Mouse (Mus musculus): ENCODE measurements around the gene Zfp110. TPM values are rescaled to one million over a fixed set of nuclear protein-coding genes. Genes with fewer than 3 reads are reported as not detected.

Gene Zfp110
- 15.4 and 15.5 TPM in 2 replicates for polyA plus RNA-seq (2015; fragmentation: Nextera tagmentation; extraction: Ambion mirVana)

DNA sequence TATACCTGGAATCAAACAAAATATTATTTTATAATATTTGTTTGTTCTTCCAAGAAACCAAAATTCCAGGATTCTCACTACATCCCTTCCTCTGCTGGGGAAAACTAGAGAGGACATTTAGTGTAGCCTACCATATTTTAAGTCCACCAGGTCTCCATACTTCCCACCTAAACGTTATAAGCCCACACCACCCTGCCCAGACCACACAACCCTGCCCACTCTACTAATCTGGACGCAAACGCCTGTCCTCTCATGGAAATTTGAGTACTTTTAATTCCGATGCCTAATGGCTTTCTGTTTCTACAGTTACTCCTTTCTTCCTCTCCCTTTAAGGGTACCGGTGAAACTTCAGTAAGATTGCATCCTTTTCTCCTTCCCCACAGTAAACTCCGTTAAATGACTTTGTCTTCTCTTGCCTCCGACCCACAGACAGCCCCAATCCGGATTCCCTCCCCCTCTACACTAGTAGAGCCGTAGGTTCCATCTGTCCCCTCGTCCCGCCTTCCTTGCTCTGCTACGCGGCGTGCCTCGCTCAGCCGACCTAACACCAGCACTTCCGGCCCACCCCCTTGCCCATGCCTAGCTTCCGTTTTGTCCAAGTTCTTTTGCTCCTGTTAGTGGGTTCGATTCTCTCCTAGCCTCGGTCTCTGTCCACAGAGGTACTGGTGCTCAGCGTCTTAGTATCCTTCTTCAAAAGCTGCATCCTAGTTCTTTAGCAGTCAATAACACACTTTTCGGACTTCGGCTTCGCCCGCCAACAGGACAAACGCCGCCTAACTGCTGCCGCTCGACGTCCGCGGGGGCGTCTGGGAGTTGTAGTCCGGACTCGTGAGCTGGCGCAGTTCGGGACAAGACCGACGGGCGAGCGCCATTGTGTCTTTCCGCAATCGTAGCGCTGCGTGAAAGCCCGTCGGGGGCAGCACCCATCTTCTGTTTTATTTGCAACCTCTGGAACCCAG is at the start of gene Zfp110:
Zfp110 (plus strand) TSS at position 600 of the 959 bp plus-strand sequence.

DNA sequence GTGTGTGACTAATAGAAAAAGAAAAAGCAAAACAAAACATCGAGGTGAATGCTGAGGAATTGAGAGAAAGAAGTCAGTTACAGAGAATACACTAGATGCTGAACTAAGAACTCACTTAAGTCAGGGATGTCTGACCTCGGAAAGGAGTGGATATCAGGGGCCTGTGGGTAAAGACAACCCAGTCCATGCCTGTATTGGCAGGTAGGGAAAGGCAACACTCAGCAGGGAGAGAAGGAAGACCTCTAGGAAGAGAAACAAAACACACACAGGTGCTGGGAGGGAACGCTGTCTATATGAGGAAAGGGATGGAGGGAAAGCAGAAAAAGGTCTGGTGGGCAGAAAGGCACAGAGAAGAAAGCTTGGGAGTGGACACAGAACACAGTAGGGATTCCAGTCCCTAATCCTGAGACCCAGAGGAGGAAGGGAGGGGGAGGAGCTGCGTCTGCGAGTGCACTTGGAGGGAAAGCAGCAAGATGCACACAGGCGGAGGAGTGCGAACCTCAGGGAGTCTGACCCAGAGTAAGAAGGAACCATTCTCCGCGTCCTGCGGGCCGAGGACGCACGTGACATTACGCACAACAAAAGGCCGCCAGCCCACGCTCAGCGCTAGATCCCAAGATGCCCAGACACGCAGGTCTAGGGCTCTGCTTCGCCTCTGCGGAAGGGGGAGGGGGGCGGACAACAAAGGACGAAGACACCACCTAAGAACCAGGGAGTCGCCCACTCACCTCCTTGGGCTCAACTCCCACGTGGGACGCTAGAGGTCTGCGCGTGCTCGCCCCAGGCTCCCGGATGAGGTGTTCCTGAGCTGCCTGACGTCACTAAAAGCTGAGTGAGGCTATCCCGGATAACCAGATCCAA is 31.5 kb upstream of the Zfp110 start, which contains the start of gene Zscan18:
Zscan18 (minus strand) TSS at position 770 of the 861 bp plus-strand sequence.

DNA sequence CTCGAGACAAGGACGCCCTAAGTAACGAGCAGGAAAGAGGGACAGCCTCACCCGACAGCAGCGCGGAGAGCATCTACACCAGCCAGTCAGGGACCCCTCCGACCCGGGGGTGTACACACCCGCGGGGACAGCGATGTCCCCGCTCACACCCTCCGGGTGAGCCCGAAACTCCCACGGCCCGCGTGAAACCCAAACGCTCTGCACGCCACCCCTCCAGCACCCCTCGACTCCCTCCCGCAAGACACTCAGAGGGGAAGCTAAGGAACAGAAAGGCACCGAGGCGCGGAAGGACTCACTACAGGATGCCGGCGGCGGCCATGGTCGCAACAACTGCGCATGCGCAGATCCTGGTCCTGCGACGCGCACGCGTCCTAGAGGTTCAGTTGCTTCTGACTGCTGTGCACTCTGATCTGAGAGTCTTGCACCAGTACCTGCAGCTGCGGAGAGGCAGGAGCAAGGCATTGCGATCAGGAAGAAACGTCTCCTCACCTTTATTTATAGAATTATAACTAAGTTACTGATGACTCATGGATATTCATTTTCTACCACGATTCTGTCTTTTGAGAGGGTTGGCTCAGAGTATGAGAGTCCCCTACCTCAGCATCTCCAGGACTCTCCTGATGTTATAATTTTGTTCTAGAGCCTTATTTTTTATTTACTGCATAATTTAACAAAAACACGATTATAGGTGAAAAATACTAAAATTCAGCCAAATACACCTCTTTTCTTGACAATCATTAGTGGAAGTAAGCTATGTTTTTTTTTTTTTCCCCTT is 15.9 kb upstream of the Zfp110 start, which contains the start of gene Zfp329:
Zfp329 (minus strand) TSS at position 338 of the 775 bp plus-strand sequence.

DNA sequence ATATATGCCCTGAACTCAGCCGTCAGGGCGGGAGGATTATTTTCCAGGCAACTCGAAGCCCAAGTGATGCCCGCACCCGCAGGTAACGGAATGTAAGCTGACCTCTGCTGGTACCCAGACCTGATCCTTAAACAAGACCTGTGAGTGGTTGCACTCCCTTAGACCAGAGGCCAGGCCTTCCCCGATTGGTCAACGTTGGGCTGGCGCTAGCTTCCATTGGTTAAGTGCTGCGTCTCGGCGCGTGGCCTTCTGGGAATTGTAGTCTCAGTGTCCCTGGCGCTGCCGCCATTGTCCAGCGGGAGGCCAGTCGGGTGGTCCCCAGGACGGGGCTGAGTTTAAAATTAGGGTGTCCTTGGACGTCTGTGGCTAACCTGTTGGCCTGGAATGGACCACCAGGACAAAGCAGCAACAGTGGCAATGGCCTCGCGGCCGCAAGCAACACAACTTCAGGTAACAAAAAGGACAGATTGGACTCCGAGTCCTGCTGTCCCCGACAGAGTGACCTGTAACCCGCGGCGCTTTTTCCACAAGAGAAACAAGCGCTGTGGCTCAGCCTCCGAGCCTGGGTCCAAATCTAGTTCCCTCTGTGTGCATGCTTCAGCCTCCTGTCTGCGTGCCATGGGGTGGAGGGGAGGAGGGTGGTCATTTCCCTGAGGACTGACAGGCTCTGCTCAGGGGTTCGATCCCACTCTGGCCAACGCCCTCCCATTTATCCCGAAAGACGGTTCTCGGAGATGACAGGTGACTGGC is 46.5 kb downstream of the Zfp110 start, which contains the start of gene Zfp128:
Zfp128 (plus strand) TSS at position 267 of the 750 bp plus-strand sequence.

DNA sequence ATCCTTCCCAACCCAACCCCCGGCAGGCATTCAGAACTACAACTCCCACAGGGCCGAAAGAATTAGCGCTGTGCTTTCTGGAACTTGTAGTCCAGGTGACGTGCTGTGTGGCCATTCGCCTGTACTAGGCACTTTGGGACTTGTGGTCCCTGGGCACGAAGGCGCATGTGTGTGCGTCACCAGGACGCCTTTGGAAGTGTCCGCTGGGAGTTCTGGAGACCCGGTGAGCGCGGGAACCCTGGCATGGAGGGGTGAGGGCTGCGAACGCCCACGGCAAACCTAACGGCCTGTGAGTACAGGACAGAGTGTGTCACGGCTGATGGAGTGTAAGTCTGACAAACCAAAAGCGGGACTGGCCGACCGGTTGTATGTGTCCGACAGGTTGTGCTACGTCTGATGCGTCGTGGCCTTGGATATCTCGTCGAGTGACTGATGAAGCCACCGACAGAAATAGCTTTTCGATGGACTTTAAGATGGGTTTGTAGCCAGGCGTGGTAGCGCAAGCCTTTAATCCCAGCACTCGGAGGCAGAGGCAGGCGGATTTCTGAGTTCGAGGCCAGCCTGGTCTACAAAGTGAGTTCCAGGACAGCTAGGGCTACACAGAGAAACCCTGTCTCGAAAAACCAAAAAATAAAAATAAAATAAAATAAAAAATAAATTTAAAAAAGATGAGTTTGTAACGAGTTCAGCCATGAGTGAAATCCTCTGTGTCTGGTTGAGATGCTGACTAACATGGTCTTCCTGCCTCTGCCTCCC is 63.3 kb downstream of the Zfp110 start, which contains the start of gene Zscan22:
Zscan22 (plus strand) TSS at position 161 of the 756 bp plus-strand sequence.

Other genes starting within 250 kb of the Zfp110 start
- gene Vmn2r53, start 226.0 kb upstream of the Zfp110 start, polyA plus RNA-seq (2015; fragmentation: Nextera tagmentation; extraction: Ambion mirVana), result 0.01 TPM in 1 of 2 replicates, not detected in the other
- gene Vmn2r54, start 194.4 kb upstream of the Zfp110 start, polyA plus RNA-seq (2015; fragmentation: Nextera tagmentation; extraction: Ambion mirVana), result not detected in 2 replicates
- not detected in 2 replicates for gene Vmn2r55, start 149.8 kb upstream of the Zfp110 start, polyA plus RNA-seq (2015; fragmentation: Nextera tagmentation; extraction: Ambion mirVana)
- not detected in 2 replicates for gene Vmn2r56, start 99.8 kb upstream of the Zfp110 start, polyA plus RNA-seq (2015; fragmentation: Nextera tagmentation; extraction: Ambion mirVana)
- 19.4 and 23.9 TPM in 2 replicates for gene Zscan18, start 31.1 kb upstream of the Zfp110 start, polyA plus RNA-seq (2015; fragmentation: Nextera tagmentation; extraction: Ambion mirVana)
- gene Zfp329, start 15.9 kb upstream of the Zfp110 start, polyA plus RNA-seq (2015; fragmentation: Nextera tagmentation; extraction: Ambion mirVana), result 18.5 and 20.4 TPM in 2 replicates
- 4.5 and 5.1 TPM in 2 replicates for gene Zfp128, start 46.4 kb downstream of the Zfp110 start, polyA plus RNA-seq (2015; fragmentation: Nextera tagmentation; extraction: Ambion mirVana)
- gene Zscan22, start 63.1 kb downstream of the Zfp110 start, polyA plus RNA-seq (2015; fragmentation: Nextera tagmentation; extraction: Ambion mirVana), result 6.8 TPM in 2 replicates
- 620 and 632 TPM in 2 replicates for gene Rps5, start 87.5 kb downstream of the Zfp110 start, polyA plus RNA-seq (2015; fragmentation: Nextera tagmentation; extraction: Ambion mirVana)
- 1.0 and 1.6 TPM in 2 replicates for gene Rnf225, start 92.7 kb downstream of the Zfp110 start, polyA plus RNA-seq (2015; fragmentation: Nextera tagmentation; extraction: Ambion mirVana)
- gene Zfp324, start 131.1 kb downstream of the Zfp110 start, polyA plus RNA-seq (2015; fragmentation: Nextera tagmentation; extraction: Ambion mirVana), result 10.5 and 12.2 TPM in 2 replicates
- gene Zfp446, start 143.1 kb downstream of the Zfp110 start, polyA plus RNA-seq (2015; fragmentation: Nextera tagmentation; extraction: Ambion mirVana), result 6.8 and 7.0 TPM in 2 replicates
- 0.17 and 0.32 TPM in 2 replicates for gene Slc27a5, start 163.4 kb downstream of the Zfp110 start, polyA plus RNA-seq (2015; fragmentation: Nextera tagmentation; extraction: Ambion mirVana)
- 179 and 196 TPM in 2 replicates for gene Trim28, start 164.4 kb downstream of the Zfp110 start, polyA plus RNA-seq (2015; fragmentation: Nextera tagmentation; extraction: Ambion mirVana)
- 28.3 and 32.5 TPM in 2 replicates for gene Zbtb45, start 175.3 kb downstream of the Zfp110 start, polyA plus RNA-seq (2015; fragmentation: Nextera tagmentation; extraction: Ambion mirVana)
- 180 and 183 TPM in 2 replicates for gene Chmp2a, start 200.0 kb downstream of the Zfp110 start, polyA plus RNA-seq (2015; fragmentation: Nextera tagmentation; extraction: Ambion mirVana)
- gene Ube2m, start 203.5 kb downstream of the Zfp110 start, polyA plus RNA-seq (2015; fragmentation: Nextera tagmentation; extraction: Ambion mirVana), result 188 and 191 TPM in 2 replicates
- 8.7 and 10.4 TPM in 2 replicates for gene Mzf1, start 220.0 kb downstream of the Zfp110 start, polyA plus RNA-seq (2015; fragmentation: Nextera tagmentation; extraction: Ambion mirVana)